ENCODE assay signal across 20 mouse cellular contexts in the genomic region with DNA sequence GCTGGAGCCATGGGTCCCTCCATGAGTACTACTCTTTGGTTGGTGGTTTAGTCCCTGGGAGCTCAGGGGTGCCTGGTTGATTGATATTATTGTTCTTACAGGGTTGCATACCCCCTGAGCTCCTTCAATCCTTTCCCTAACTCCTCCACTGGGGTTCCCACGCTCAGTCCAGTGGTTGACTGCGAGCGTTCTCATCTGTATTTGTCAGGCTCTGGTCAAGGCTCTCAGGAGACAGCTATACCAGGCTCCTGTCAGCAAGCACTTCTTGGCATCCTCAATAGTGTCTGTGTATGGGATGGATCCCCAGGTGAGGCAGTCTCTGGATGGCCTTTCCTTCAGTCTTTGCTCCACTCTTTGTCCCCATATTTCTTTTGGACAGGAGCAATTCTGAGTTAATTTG. TPM values are rescaled to one million over a fixed set of nuclear protein-coding genes. Genes with fewer than 3 reads are reported as not detected.
DNase-seq lines count a peak whose midpoint lies in the region; ATAC-seq and TF ChIP-seq lines count a peak whose summit lies in the region.
"Had no signal": no experiment of that assay in that cellular context is flagged by ENCODE, and none has a peak within 500 bp of the region (broad histone marks: within the 10 kb centered on the region; RNA-seq: fewer than 3 reads in every experiment).

No protein-coding gene starts in this region.

- H3K9me3 ChIP-seq in midbrain, embryonic 11.5 days (ENCODE audit: control insufficient read depth, low read length) = no peaks in the 10 kb centered on the region
- no peaks in the 10 kb centered on the region for H3K9me3 ChIP-seq in midbrain, postnatal 0 days (ENCODE audit: low read length)
- H3K9me3 ChIP-seq: G1E had no signal

- H3K4me3 ChIP-seq in midbrain, embryonic 11.5 days (ENCODE audit: low read depth, low read length) = no peak overlapping the region
- no peak overlapping the region for H3K4me3 ChIP-seq in midbrain, postnatal 0 days (ENCODE audit: low read depth, low read length)

- H3K27ac ChIP-seq in midbrain, embryonic 11.5 days (ENCODE audit: low read depth, low read length) = no peak overlapping the region
- no peak overlapping the region for H3K27ac ChIP-seq in midbrain, postnatal 0 days (ENCODE audit: low read depth, low read length)

- H3K9ac ChIP-seq in midbrain, embryonic 11.5 days (ENCODE audit: low read length) = no peak overlapping the region
- H3K9ac ChIP-seq in midbrain, postnatal 0 days (replicated peaks; ENCODE audit: low read length, poor library complexity, severe bottlenecking) = no peak overlapping the region

- intact Hi-C loops in heart, postnatal 14 days (cut with DNase I) = no loop called here

- no peak for ATAC-seq in midbrain, embryonic 11.5 days (ENCODE audit: low FRiP score)
- no peak for ATAC-seq in midbrain, postnatal 0 days (ENCODE audit: low FRiP score)
- ATAC-seq: activated CD4-positive, CD25-positive, alpha-beta regulatory T cell, adult 4 months; CD4-positive, CD25-positive, alpha-beta regulatory T cell, adult 4 months; Patski had no signal

- peaks cover 10% of the 10 kb centered on the region; the same call in 1 of the 2 replicates for H3K36me3 ChIP-seq in midbrain, embryonic 11.5 days (ENCODE audit: control insufficient read depth, insufficient read depth, low read length)
- H3K36me3 ChIP-seq in midbrain, postnatal 0 days (ENCODE audit: insufficient read depth, low read length) = peaks cover 8% of the 10 kb centered on the region; the same call in 1 of the 2 replicates

- WGBS in midbrain, embryonic 11.5 days = 100% methylated on average over 3 of the region's 3 CpGs
- 95% methylated on average over 3 of the region's 3 CpGs for whole genome bisulfite sequencing in midbrain, postnatal 0 days

- H3K27me3 ChIP-seq in midbrain, embryonic 11.5 days (ENCODE audit: control insufficient read depth, insufficient read depth, low read length) = no peaks in the 10 kb centered on the region
- no peaks in the 10 kb centered on the region for H3K27me3 ChIP-seq in midbrain, postnatal 0 days (ENCODE audit: insufficient read depth, low read length)
- H3K27me3 ChIP-seq: CH12.LX, Patski had no signal

- TF ChIP-seq CTCF in midbrain, postnatal 0 days (IDR thresholded peaks at IDR 0.05) = no peak

- DNase-seq in heart, adult 11 months = peak; percentile 84
- DNase-seq in heart, postnatal 14 days = no peak
- peak; percentile 67 for DNase-seq in midbrain, embryonic 11.5 days (ENCODE audit: low spot score, missing footprints)
- DNase-seq in midbrain, postnatal 0 days (ENCODE audit: low spot score) = no peak
- DNase-seq: adrenal gland, adult 2 months; adrenal gland, adult 8-10 months; adrenal gland, postnatal 10 days; adrenal gland, postnatal 14 days; adrenal gland, postnatal 25 days; adrenal gland, postnatal 36 days; B cell, adult 2 months; cerebellum, adult 11 months; cerebellum, adult 11-12 months; cerebellum, adult 18-20 months had no signal

- no peaks in the 10 kb centered on the region for H3K4me1 ChIP-seq in midbrain, embryonic 11.5 days (ENCODE audit: control insufficient read depth, insufficient read depth, low read length)
- no peaks in the 10 kb centered on the region for H3K4me1 ChIP-seq in midbrain, postnatal 0 days (ENCODE audit: insufficient read depth, low read length)

- H3K4me2 ChIP-seq in midbrain, embryonic 11.5 days = no peak overlapping the region
- H3K4me2 ChIP-seq in midbrain, postnatal 0 days (ENCODE audit: low read depth, low read length, poor library complexity, severe bottlenecking) = no peak overlapping the region

RNA-seq across cellular contexts. Expression of a gene that starts 25.2 kb away (rescaled TPM):
- under 1 TPM in 1 of 2 experiments, not detected in 1; 0.56 TPM for total RNA-seq in heart, postnatal 14 days (2021)
- polyA plus RNA-seq in midbrain, embryonic 11.5 days (2014; fragmentation: Nextera tagmentation; extraction: Ambion mirVana) = 0.94 and 2.5 TPM in 2 replicates
- total RNA-seq in midbrain, postnatal 0 days (2014; rRNA removed) = not detected in 2 replicates
- polyA plus RNA-seq in midbrain, postnatal 0 days (2015; fragmentation: Nextera tagmentation; extraction: Ambion mirVana) = 0.96 and 1.9 TPM in 2 replicates
- total RNA-seq: adrenal gland, postnatal 25 days had no signal
- polyA plus RNA-seq: activated CD4-positive, CD25-positive, alpha-beta regulatory T cell, adult 4 months; brain, embryonic 14.5 days; CD4-positive, CD25-positive, alpha-beta regulatory T cell, adult 4 months had no signal

RNA-seq across cellular contexts. Expression of a gene that starts 25.7 kb away (rescaled TPM):
- total RNA-seq in heart, postnatal 14 days (2021) = 10 to 100 TPM; 89.0 to 91.2 TPM
- polyA plus RNA-seq in midbrain, embryonic 11.5 days (2014; fragmentation: Nextera tagmentation; extraction: Ambion mirVana) = 114 and 118 TPM in 2 replicates
- total RNA-seq in midbrain, postnatal 0 days (2014; rRNA removed) = 116 and 133 TPM in 2 replicates
- polyA plus RNA-seq in midbrain, postnatal 0 days (2015; fragmentation: Nextera tagmentation; extraction: Ambion mirVana) = 49.1 and 55.8 TPM in 2 replicates

Comparison
In these comparisons a context has a peak if more than half of its experiments do, and no peak if none do; other contexts are left out.
1. DNase-seq: peak in heart, adult 11 months (single experiment) and midbrain, embryonic 11.5 days (single experiment); none in heart, postnatal 14 days (0 of 2) and midbrain, postnatal 0 days (single experiment).